In the genomic region with DNA sequence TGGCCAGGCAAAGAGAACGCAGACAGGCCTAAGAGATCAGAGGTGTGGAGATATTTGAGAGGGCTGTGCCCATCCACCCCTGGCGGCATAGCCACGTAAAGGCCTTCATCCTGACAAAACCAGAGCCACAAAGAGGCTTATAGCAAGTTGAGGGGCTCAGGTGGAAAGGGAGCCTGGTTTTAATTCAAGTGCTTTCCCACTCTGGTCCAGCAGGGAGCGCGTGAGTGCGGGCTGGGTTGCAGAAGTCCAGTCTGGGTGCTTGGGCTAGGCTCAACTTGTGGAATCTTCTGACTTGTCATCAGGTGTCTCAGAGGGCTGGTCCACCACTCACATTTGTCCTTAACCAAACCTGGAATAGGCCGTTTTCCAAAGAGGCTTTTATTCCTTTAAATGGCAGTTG, we compare ENCODE assay signal across 9 mouse cellular contexts. TPM values are rescaled to one million over a fixed set of nuclear protein-coding genes. Genes with fewer than 3 reads are reported as not detected.
DNase-seq lines count a peak whose midpoint lies in the region; ATAC-seq and TF ChIP-seq lines count a peak whose summit lies in the region.
"Had no signal": no experiment of that assay in that cellular context is flagged by ENCODE, and none has a peak within 500 bp of the region (broad histone marks: within the 10 kb centered on the region; RNA-seq: fewer than 3 reads in every experiment).

No protein-coding gene starts in this region.

- H3K4me1 ChIP-seq in heart, adult 2 months (ENCODE audit: control insufficient read depth, insufficient read depth, low read length): peaks cover 1% of the 10 kb centered on the region; the same call in 1 of the 2 replicates
- H3K4me1 ChIP-seq in heart, embryonic 10.5 days: peaks cover 12% of the 10 kb centered on the region
- H3K4me1 ChIP-seq in midbrain, postnatal 0 days (ENCODE audit: insufficient read depth, low read length): 0 out of 2 replicates have a peak, but pooled peaks cover 4% of the 10 kb centered on the region

- TF ChIP-seq CTCF in heart, adult 2 months (IDR thresholded peaks at IDR 0.05): peak; percentile 96
- peak; percentile 82 for TF ChIP-seq CTCF in midbrain, postnatal 0 days (IDR thresholded peaks at IDR 0.05)

- intact Hi-C loops in heart, adult 2 months (cut with DNase I): loop anchor here (5.0 kb wide), 2 partner anchors 54 to 229 kb away; partner anchors contain the start of gene Tbc1d9b

- no peak for TF ChIP-seq EP300 in heart, adult 2 months (IDR thresholded peaks at IDR 0.05; ENCODE audit: insufficient read depth, low read depth, low read length)

- H3K79me2 ChIP-seq in heart, adult 2 months (replicated peaks; ENCODE audit: control insufficient read depth, insufficient read depth, low read length): no peaks in the 10 kb centered on the region

- H3K27ac ChIP-seq in heart, adult 2 months: no peak overlapping the region
- H3K27ac ChIP-seq in heart, embryonic 10.5 days: no peak overlapping the region
- H3K27ac ChIP-seq in midbrain, postnatal 0 days (ENCODE audit: low read depth, low read length): no peak overlapping the region
- H3K27ac ChIP-seq: lung, embryonic 15.5 days had no signal

- H3K9me3 ChIP-seq in heart, embryonic 10.5 days: no peaks in the 10 kb centered on the region
- H3K9me3 ChIP-seq in midbrain, postnatal 0 days (ENCODE audit: low read length): no peaks in the 10 kb centered on the region
- H3K9me3 ChIP-seq: lung, embryonic 15.5 days had no signal

- H3K4me2 ChIP-seq in midbrain, postnatal 0 days (ENCODE audit: low read depth, low read length, poor library complexity, severe bottlenecking): no peak overlapping the region
- H3K4me2 ChIP-seq: lung, embryonic 15.5 days had no signal

- peak; percentile 55 to 82 for DNase-seq in heart, adult 2 months
- DNase-seq in heart, embryonic 10.5 days (ENCODE audit: low spot score): no peak
- DNase-seq in WW6 (ENCODE audit: low read depth, low spot score): peak; percentile 61
- DNase-seq in left cerebral cortex, adult 11 months (ENCODE audit: low spot score): peak; percentile 57
- peak; percentile 64 for DNase-seq in midbrain, postnatal 0 days (ENCODE audit: low spot score)
- peak; percentile 62 for DNase-seq in splenic B cell, adult 2 months (ENCODE audit: low read depth, low spot score)

- no peak for TF ChIP-seq POLR2A in heart, adult 2 months (IDR thresholded peaks at IDR 0.05; ENCODE audit: insufficient read depth, low read depth, low read length)

- no peak overlapping the region for H3K4me3 ChIP-seq in heart, adult 2 months
- no peak overlapping the region for H3K4me3 ChIP-seq in heart, embryonic 10.5 days
- no peak overlapping the region for H3K4me3 ChIP-seq in midbrain, postnatal 0 days (ENCODE audit: low read depth, low read length)
- H3K4me3 ChIP-seq: lung, embryonic 15.5 days had no signal

- WGBS in heart, adult 2 months: 14% methylated on average over 7 of the region's 7 CpGs
- WGBS in heart, embryonic 10.5 days: 10% methylated on average over 7 of the region's 7 CpGs
- WGBS in midbrain, postnatal 0 days: 9% methylated on average over 7 of the region's 7 CpGs

- H3K9ac ChIP-seq in heart, adult 2 months (ENCODE audit: low read depth, low read length): no peak overlapping the region
- no peak overlapping the region for H3K9ac ChIP-seq in midbrain, postnatal 0 days (replicated peaks; ENCODE audit: low read length, poor library complexity, severe bottlenecking)
- H3K9ac ChIP-seq: lung, embryonic 15.5 days had no signal

- ATAC-seq in common myeloid progenitor, adult 5-6 weeks (replicated peaks; ENCODE audit: low read depth, poor library complexity, severe bottlenecking): peak; percentile 73
- ATAC-seq in granulocyte monocyte progenitor cell, adult 5-6 weeks (replicated peaks; ENCODE audit: poor library complexity, severe bottlenecking): peak; percentile 64
- no peak for ATAC-seq in midbrain, postnatal 0 days (ENCODE audit: low FRiP score)

- peaks cover 6% of the 10 kb centered on the region; the same call in 1 of the 2 replicates for H3K27me3 ChIP-seq in heart, adult 2 months (ENCODE audit: control insufficient read depth, insufficient read depth, low read length)
- H3K27me3 ChIP-seq in heart, embryonic 10.5 days (ENCODE audit: insufficient read depth, poor library complexity, severe bottlenecking): peaks cover 52% of the 10 kb centered on the region
- peaks cover 9% of the 10 kb centered on the region; the same call in 1 of the 2 replicates for H3K27me3 ChIP-seq in midbrain, postnatal 0 days (ENCODE audit: insufficient read depth, low read length)
- 0 out of 2 replicates have a peak, but pooled peaks cover 2% of the 10 kb centered on the region for H3K27me3 ChIP-seq in splenic B cell, adult 2 months (ENCODE audit: control insufficient read depth, insufficient read depth, low read length, poor library complexity, severe bottlenecking)

- H3K36me3 ChIP-seq in heart, adult 2 months (ENCODE audit: control insufficient read depth, insufficient read depth, low read length): no peaks in the 10 kb centered on the region
- no peaks in the 10 kb centered on the region for H3K36me3 ChIP-seq in heart, embryonic 10.5 days
- H3K36me3 ChIP-seq in midbrain, postnatal 0 days (ENCODE audit: insufficient read depth, low read length): no peaks in the 10 kb centered on the region
- no peaks in the 10 kb centered on the region for H3K36me3 ChIP-seq in splenic B cell, adult 2 months (ENCODE audit: control insufficient read depth, insufficient read depth, low read length, poor library complexity, severe bottlenecking)
- H3K36me3 ChIP-seq: lung, embryonic 15.5 days had no signal

RNA-seq across cellular contexts. Expression of gene Rasgef1c, which starts 1.7 kb away (rescaled TPM):
- under 1 TPM; 0.42 to 0.57 TPM for total RNA-seq in heart, adult 2 months (2021)
- 0.53 and 0.67 TPM in 2 replicates for polyA plus RNA-seq in heart, adult 2 months (2012; rRNA removed)
- polyA plus RNA-seq in heart, embryonic 10.5 days (2016; fragmentation: Nextera tagmentation; extraction: Ambion mirVana): 0.17 and 0.20 TPM in 2 replicates
- 0.59 and 0.68 TPM in 2 replicates for total RNA-seq in common myeloid progenitor, adult 5-6 weeks (2017)
- total RNA-seq in granulocyte monocyte progenitor cell, adult 5-6 weeks (2014; fragmentation: Nextera tagmentation): 0.37 TPM in 1 of 2 replicates, not detected in the other
- total RNA-seq in granulocyte monocyte progenitor cell, adult 5-6 weeks (2017): not detected in 2 replicates
- 44.8 and 45.7 TPM in 2 replicates for total RNA-seq in midbrain, postnatal 0 days (2014; rRNA removed)
- polyA plus RNA-seq in midbrain, postnatal 0 days (2015; fragmentation: Nextera tagmentation; extraction: Ambion mirVana): 42.6 and 43.3 TPM in 2 replicates

RNA-seq across cellular contexts. Expression of gene Mapk9, which starts 56.8 kb away (rescaled TPM):
- total RNA-seq in heart, adult 2 months (2021): 10 to 100 TPM; 39.3 to 40.8 TPM
- polyA plus RNA-seq in heart, adult 2 months (2012; rRNA removed): 17.3 and 32.5 TPM in 2 replicates
- polyA plus RNA-seq in heart, embryonic 10.5 days (2016; fragmentation: Nextera tagmentation; extraction: Ambion mirVana): 30.2 and 31.5 TPM in 2 replicates
- 51.6 and 60.3 TPM in 2 replicates for total RNA-seq in common myeloid progenitor, adult 5-6 weeks (2017)
- total RNA-seq in granulocyte monocyte progenitor cell, adult 5-6 weeks (2014; fragmentation: Nextera tagmentation): 26.6 and 41.7 TPM in 2 replicates
- 32.9 and 41.9 TPM in 2 replicates for total RNA-seq in granulocyte monocyte progenitor cell, adult 5-6 weeks (2017)
- 128 and 157 TPM in 2 replicates for total RNA-seq in midbrain, postnatal 0 days (2014; rRNA removed)
- 70.4 and 72.1 TPM in 2 replicates for polyA plus RNA-seq in midbrain, postnatal 0 days (2015; fragmentation: Nextera tagmentation; extraction: Ambion mirVana)

Comparison
In these comparisons a context has a peak if more than half of its experiments do, and no peak if none do; other contexts are left out.
1. RNA of gene Rasgef1c, which starts 1.7 kb away (total RNA-seq): 44.8 to 45.7 TPM in midbrain, postnatal 0 days; 0.59 to 0.68 TPM in common myeloid progenitor, adult 5-6 weeks, 0.42 to 0.57 TPM in heart, adult 2 months and 0.37 TPM in granulocyte monocyte progenitor cell, adult 5-6 weeks; every median in the first group is over 10 times any median in the second.